Mouse (Mus musculus) embryonic facial prominence, embryonic 11.5 days (tissue): ENCODE measurements around the gene Chmp2a. TPM values are rescaled to one million over a fixed set of nuclear protein-coding genes. Genes with fewer than 3 reads are reported as not detected.

Experiments used
- ATAC-seq: fragments of 200-750 bp; cut with Nextera tagmentation; replicated peaks from 2 replicates; pipeline ENCODE4 v1.8.0; 2017; ENCODE audit warnings: low read depth; ENCODE audit not compliant: insufficient number of reproducible peaks, low FRiP score, low TSS enrichment
- DNase-seq: peaks from one replicate; pipeline ENCODE4 v3.0.0-alpha.2; 2015; ENCODE audit warnings: low spot score
- H3K27ac ChIP-seq: fragments of 300-500 bp; sonication (generic); replicated peaks from 2 replicates; pipeline ENCODE4 v1.5.1; 2014; ENCODE audit warnings: mild to moderate bottlenecking, low read depth, low read length, control low read depth
- H3K27me3 ChIP-seq: fragments of 300-500 bp; sonication (generic); 2 replicates; pipeline ENCODE4 v1.6.1; 2014; ENCODE audit warnings: mild to moderate bottlenecking, low read length, moderate library complexity, mixed read lengths; ENCODE audit not compliant: control insufficient read depth, insufficient read depth
- H3K36me3 ChIP-seq: fragments of 300-500 bp; sonication (generic); replicated peaks from 2 replicates; pipeline ENCODE4 v1.6.1; 2014; ENCODE audit warnings: low read depth, mild to moderate bottlenecking, low read length, moderate library complexity, mixed read lengths; ENCODE audit not compliant: control insufficient read depth, insufficient read depth
- H3K4me1 ChIP-seq: fragments of 300-500 bp; sonication (generic); 2 replicates; pipeline ENCODE4 v1.6.1; 2014; ENCODE audit warnings: low read length, mixed read lengths; ENCODE audit not compliant: control insufficient read depth, insufficient read depth
- H3K4me2 ChIP-seq: fragments of 300-500 bp; sonication (generic); 2 replicates; pipeline ENCODE4 v1.6.1; 2014; ENCODE audit warnings: low read depth, mild to moderate bottlenecking, control low read depth, low read length, moderate library complexity
- H3K4me3 ChIP-seq: fragments of 300-500 bp; sonication (generic); 2 replicates; pipeline ENCODE4 v1.5.1; 2014; ENCODE audit warnings: low read depth, low read length, control low read depth
- H3K9ac ChIP-seq: fragments of 300-500 bp; sonication (generic); replicated peaks from 2 replicates; pipeline ENCODE4 v1.6.1; 2014; ENCODE audit warnings: mild to moderate bottlenecking, control low read depth, low read length
- H3K9me3 ChIP-seq: fragments of 300-500 bp; sonication (generic); replicated peaks from 2 replicates; pipeline ENCODE4 v1.6.1; 2016; ENCODE audit warnings: mild to moderate bottlenecking, low read length, inconsistent platforms, mixed read lengths; ENCODE audit not compliant: control insufficient read depth
- WGBS: fragments of 180-500 bp; shearing (Covaris S2); extraction: QIAGEN DNeasy Blood & Tissue Kit; methylation state at CpG from one replicate; pipeline ENCODE4 v1.1.7; 2014; 5-methylcytosine and 5-hydroxymethylcytosine counted together
- polyA plus RNA-seq: library from polyadenylated mRNA; unstranded; fragments of >200 nt; fragmentation: Nextera tagmentation; extraction: Ambion mirVana; gene quantifications from 2 replicates; pipeline ENCODE4 v1.2.1, GENCODE M21; 2014

The Chmp2a gene
- polyA plus RNA-seq, 1 experiment from 2014 or later: 107 TPM

GRCm38 (mm10) chr7:12995862-12996261, 38.7 kb downstream of the Chmp2a start:
- H3K4me1 ChIP-seq: no peaks in the 10 kb centered on the region
- no peak for ATAC-seq

GRCm38 (mm10) chr7:12993148-12993547, 41.5 kb downstream of the Chmp2a start:
- Histone ChIP-seq H3K27ac (no peak overlapping the region), H3K9ac (no peak overlapping the region), H3K27me3 (no peaks in the 10 kb centered on the region), H3K4me1 (no peaks in the 10 kb centered on the region), H3K4me3 (no peak overlapping the region), H3K36me3 (no peaks in the 10 kb centered on the region), H3K4me2 (no peak overlapping the region), H3K9me3 (no peaks in the 10 kb centered on the region)
- WGBS: 91% methylated on average over 10 of the region's 10 CpGs
- ATAC-seq: no peak
- DNase-seq: no peak

More at GRCm38 (mm10) chr7:12995862-12996261, 38.7 kb downstream of the Chmp2a start:
- no peak overlapping the region for H3K9ac ChIP-seq
- H3K27me3 ChIP-seq: no peaks in the 10 kb centered on the region
- H3K27ac ChIP-seq: no peak overlapping the region
- DNase-seq: no peak
- no peak overlapping the region for H3K4me3 ChIP-seq
- no peaks in the 10 kb centered on the region for H3K9me3 ChIP-seq
- H3K36me3 ChIP-seq: no peaks in the 10 kb centered on the region
- H3K4me2 ChIP-seq: no peak overlapping the region

- H3K4me3 ChIP-seq: no peak overlapping the region
- no peak overlapping the region for H3K27ac ChIP-seq
- no peak for DNase-seq
- H3K27me3 ChIP-seq: no peaks in the 10 kb centered on the region
- H3K9ac ChIP-seq: no peak overlapping the region
- ATAC-seq: no peak
- no peaks in the 10 kb centered on the region for H3K36me3 ChIP-seq
- WGBS: 6% methylated on average over 3 of the region's 3 CpGs
- H3K4me2 ChIP-seq: no peak overlapping the region
- no peaks in the 10 kb centered on the region for H3K4me1 ChIP-seq
- H3K9me3 ChIP-seq: no peaks in the 10 kb centered on the region
Measured at GRCm38 (mm10) chr7:12992222-12992621, 42.4 kb downstream of the Chmp2a start.

- no peak overlapping the region for H3K4me2 ChIP-seq
- no peak overlapping the region for H3K4me3 ChIP-seq
- H3K4me1 ChIP-seq: no peaks in the 10 kb centered on the region
- no peak overlapping the region for H3K9ac ChIP-seq
- no peak for ATAC-seq
- no peaks in the 10 kb centered on the region for H3K9me3 ChIP-seq
- DNase-seq: no peak
- 79% methylated on average over 8 of the region's 8 CpGs for WGBS
- no peaks in the 10 kb centered on the region for H3K36me3 ChIP-seq
- no peaks in the 10 kb centered on the region for H3K27me3 ChIP-seq
- no peak overlapping the region for H3K27ac ChIP-seq
Measured at GRCm38 (mm10) chr7:12987409-12988189, 47.0 kb downstream of the Chmp2a start.

- no peak overlapping the region for H3K27ac ChIP-seq
- no peak overlapping the region for H3K4me3 ChIP-seq
- H3K9me3 ChIP-seq: no peaks in the 10 kb centered on the region
- no peak overlapping the region for H3K4me2 ChIP-seq
- WGBS: 86% methylated on average over 8 of the region's 8 CpGs
- no peak overlapping the region for H3K9ac ChIP-seq
- ATAC-seq (no peak), DNase-seq (no peak)
- no peaks in the 10 kb centered on the region for H3K27me3 ChIP-seq
- H3K4me1 ChIP-seq: no peaks in the 10 kb centered on the region
- no peaks in the 10 kb centered on the region for H3K36me3 ChIP-seq
Measured at GRCm38 (mm10) chr7:12986906-12987305, 47.7 kb downstream of the Chmp2a start.

GRCm38 (mm10) chr7:12985724-12986123, 48.9 kb downstream of the Chmp2a start:
- H3K9ac ChIP-seq: no peak overlapping the region
- ATAC-seq (no peak), DNase-seq (no peak)
- no peak overlapping the region for H3K4me3 ChIP-seq
- H3K4me1 ChIP-seq: no peaks in the 10 kb centered on the region
- no peak overlapping the region for H3K27ac ChIP-seq
- H3K4me2 ChIP-seq: no peak overlapping the region
- 96% methylated on average over 1 of the region's 1 CpGs for WGBS
- H3K27me3 ChIP-seq: no peaks in the 10 kb centered on the region
- H3K9me3 ChIP-seq: no peaks in the 10 kb centered on the region
- no peaks in the 10 kb centered on the region for H3K36me3 ChIP-seq

Other genes starting within 250 kb of the Chmp2a start
- gene Zscan18, start 231.2 kb downstream of the Chmp2a start, polyA plus RNA-seq: 15.1 and 18.6 TPM in 2 replicates
- 15.9 and 18.6 TPM in 2 replicates for gene Zfp329, start 215.9 kb downstream of the Chmp2a start, polyA plus RNA-seq
- gene Zfp110, start 200.0 kb downstream of the Chmp2a start, polyA plus RNA-seq: 37.6 and 39.0 TPM in 2 replicates
- 6.5 and 6.9 TPM in 2 replicates for gene Zfp128, start 153.6 kb downstream of the Chmp2a start, polyA plus RNA-seq
- gene Zscan22, start 137.0 kb downstream of the Chmp2a start, polyA plus RNA-seq: 26.4 and 27.5 TPM in 2 replicates
- 950 and 1,039 TPM in 2 replicates for gene Rps5, start 112.5 kb downstream of the Chmp2a start, polyA plus RNA-seq
- 0.56 and 0.69 TPM in 2 replicates for gene Rnf225, start 107.4 kb downstream of the Chmp2a start, polyA plus RNA-seq
- 7.9 and 8.9 TPM in 2 replicates for gene Zfp324, start 69.0 kb downstream of the Chmp2a start, polyA plus RNA-seq
- gene Zfp446, start 57.0 kb downstream of the Chmp2a start, polyA plus RNA-seq: 5.9 and 6.6 TPM in 2 replicates
- gene Slc27a5, start 36.6 kb downstream of the Chmp2a start, polyA plus RNA-seq: not detected in 2 replicates
- gene Trim28, start 35.7 kb downstream of the Chmp2a start, polyA plus RNA-seq: 525 and 526 TPM in 2 replicates
- 22.6 and 22.9 TPM in 2 replicates for gene Zbtb45, start 24.8 kb downstream of the Chmp2a start, polyA plus RNA-seq
- 172 and 177 TPM in 2 replicates for gene Ube2m, start 3.5 kb upstream of the Chmp2a start, polyA plus RNA-seq
- gene Mzf1, start 20.0 kb upstream of the Chmp2a start, polyA plus RNA-seq: 1.2 and 1.6 TPM in 2 replicates
- not detected in 2 replicates for gene Vmn1r85, start 60.4 kb upstream of the Chmp2a start, polyA plus RNA-seq
- gene Vmn1r86, start 85.1 kb upstream of the Chmp2a start, polyA plus RNA-seq: not detected in 2 replicates
- not detected in 2 replicates for gene Vmn1r87, start 105.3 kb upstream of the Chmp2a start, polyA plus RNA-seq
- not detected in 2 replicates for gene Vmn1r88, start 124.8 kb upstream of the Chmp2a start, polyA plus RNA-seq
- gene Vmn1r89, start 178.2 kb upstream of the Chmp2a start, polyA plus RNA-seq: not detected in 2 replicates
- 147 and 150 TPM in 2 replicates for gene Lig1, start 242.5 kb upstream of the Chmp2a start, polyA plus RNA-seq
- gene Zswim9, start 243.9 kb upstream of the Chmp2a start, polyA plus RNA-seq: 5.0 and 5.1 TPM in 2 replicates